Mouse (Mus musculus) left cerebral cortex, adult 11 months (tissue): ENCODE measurements at regions not wholly inside any gene's neighbourhood (a gene's known extent, or its start where the extent isn't known, plus 50 kb on each side); places are given as distances from the start of the nearest gene placed in this dataset.
A peak's percentile ranks its signal among the peaks of the same experiment; 100 is the strongest.

ENCODE experiments used
- DNase-seq: peaks from one replicate; pipeline ENCODE4 v3.0.0; 2022; ENCODE audit warnings: low spot score

DNA sequence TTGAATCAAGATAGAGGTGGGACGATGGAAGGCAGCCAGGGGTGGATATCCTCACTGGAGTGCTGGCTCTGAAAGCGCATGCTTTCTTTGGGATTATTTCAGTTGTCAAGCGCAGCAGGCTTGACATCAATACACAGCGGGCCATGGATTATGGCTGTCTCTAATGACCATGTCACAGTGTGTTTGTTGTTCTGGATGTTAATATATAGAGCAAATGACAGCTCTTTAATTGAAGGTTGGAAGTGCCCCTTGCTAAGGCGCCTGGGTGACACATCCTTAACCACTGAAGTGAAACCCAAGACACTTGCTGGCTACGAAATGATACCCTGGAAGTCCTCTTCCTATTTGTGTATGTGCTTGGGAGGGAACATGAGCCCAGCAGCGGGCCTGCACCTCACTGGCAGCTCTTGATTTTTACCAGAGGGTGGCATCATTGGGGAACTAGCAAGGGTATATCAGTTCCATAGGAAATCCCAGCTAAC, 200.5 kb upstream of the Rasgrp1 start:
- no peak for DNase-seq

- DNase-seq = no peak
Measured at GRCm38 (mm10) chr2:117548273-117548672, 205.5 kb upstream of the Rasgrp1 start.

DNA sequence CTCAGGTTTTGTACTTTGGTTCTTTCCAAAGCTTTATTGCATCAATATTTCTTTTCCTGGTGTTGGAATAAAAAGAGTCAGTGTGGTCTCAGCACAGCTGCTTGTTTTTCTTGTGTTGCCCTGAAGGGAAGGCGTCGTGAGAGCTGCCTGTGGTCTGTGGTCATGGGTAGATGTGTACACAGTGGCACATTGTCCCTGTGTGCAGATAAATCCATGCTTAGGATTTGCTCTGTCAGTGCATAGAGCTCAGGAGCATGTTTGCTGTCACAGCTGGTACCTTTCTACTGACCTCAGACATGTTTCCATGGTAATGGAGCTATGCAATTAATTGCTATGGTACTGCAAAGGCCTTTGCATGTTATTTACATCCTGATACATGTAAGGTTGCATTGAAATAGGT, 213.5 kb upstream of the Rasgrp1 start:
- no peak for DNase-seq

DNA sequence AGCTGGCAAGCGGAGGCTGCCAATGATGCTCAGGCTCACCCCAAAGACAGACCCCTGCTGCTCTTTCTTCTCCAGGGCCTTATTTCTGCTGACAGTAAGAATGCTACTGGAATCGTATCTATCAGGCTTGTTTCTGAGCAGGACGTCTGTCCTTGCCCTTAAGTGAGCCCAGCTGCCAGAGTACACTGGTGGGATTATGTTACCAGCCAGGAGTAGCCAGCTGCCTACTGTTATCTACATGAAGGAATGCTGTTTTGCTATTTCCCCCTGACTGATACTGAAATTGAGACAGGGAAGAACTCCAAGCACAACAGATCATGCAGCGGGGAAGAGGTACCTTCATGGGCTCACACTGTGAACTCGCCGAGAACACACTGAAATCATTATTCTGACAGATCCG, 228.2 kb upstream of the Rasgrp1 start:
- no peak for DNase-seq

DNA sequence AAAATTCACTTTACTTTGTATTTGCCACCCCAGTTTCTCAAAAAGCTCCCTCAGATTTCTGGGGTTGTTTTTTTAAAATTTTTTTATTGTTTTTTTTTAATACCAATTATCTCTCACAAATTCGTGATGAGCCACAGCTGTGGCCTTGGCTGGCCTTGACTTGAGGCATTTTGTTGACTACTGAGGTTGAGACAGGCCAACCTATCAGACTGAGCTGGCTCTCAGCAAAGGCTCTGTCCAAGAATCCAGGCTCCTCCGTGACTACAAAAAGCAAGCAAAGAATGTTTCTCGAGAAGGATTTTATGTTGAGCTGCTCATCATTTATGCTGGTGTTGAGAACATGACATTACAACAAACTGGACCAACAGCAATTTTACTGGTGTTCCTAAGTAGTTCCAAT, 244.6 kb upstream of the Rasgrp1 start:
- no peak for DNase-seq

- DNase-seq = no peak
Measured at GRCm38 (mm10) chr2:117595028-117595427, 252.2 kb upstream of the Rasgrp1 start.

GRCm38 (mm10) chr2:117597573-117597972, 254.8 kb upstream of the Rasgrp1 start:
- DNase-seq = no peak

DNA sequence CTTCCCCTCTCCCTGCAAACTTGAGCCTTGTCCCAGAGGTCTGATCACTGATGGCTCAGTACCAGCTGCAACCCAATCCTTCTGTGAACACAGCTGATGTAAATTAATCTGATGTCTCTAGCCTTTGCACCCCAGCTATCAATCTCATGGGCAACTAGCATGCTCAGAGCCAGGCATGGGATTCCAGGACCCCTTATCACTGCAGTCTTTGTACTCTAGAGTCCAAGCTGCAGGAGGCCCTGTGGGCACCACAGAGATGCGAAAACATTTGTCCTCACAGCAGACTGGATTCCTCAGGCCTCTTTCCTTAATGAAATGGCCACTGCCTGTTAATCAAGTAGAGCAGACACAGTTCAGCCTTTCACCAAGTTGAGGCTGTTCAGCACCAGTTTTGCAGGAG, 272.0 kb upstream of the Rasgrp1 start:
- DNase-seq = no peak

DNA sequence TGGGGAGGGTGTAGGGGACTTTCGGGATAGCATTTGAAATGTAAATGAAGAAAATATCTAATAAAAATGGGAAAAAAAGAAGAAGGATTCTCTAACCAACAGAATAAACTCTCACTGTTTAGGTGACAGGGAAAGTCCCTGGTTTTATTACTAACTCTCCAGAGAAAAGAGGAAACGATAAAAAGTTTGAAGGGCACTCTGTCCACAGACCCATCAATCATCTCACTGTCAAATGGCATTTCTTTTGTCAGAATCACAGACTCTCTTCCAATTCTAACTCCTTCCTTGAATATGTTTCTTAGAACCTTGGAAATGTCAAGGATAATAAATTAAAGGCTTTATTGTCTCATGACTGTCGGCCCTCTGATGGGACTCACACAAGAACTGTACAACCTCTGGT, 275.3 kb upstream of the Rasgrp1 start:
- no peak for DNase-seq

- DNase-seq = no peak
Measured at GRCm38 (mm10) chr2:117623955-117624354, 281.2 kb upstream of the Rasgrp1 start.

GRCm38 (mm10) chr2:117634906-117635305, 292.1 kb upstream of the Rasgrp1 start:
- DNase-seq = no peak

GRCm38 (mm10) chr2:117637397-117637796, 294.6 kb upstream of the Rasgrp1 start:
- no peak for DNase-seq

GRCm38 (mm10) chr2:117652101-117652500, 309.3 kb upstream of the Rasgrp1 start:
- no peak for DNase-seq

DNA sequence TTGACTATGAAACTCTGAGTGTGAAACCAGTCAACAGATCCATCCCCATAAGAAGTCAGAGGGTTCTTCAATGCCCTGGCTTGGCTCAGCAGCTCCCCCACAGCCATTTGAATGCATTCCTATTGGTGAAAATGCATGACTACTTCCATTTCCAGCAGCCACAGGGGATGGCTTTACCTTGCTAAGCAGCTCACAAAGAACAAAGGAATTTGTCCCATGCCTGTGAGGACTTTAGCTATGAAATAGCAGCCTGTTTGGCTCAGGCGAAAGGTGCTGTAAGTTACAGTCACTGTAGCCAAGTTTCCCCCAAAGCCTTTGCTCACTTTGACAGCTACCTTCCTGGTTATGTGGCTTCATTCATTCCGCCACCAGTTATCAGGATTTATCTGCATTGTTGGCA, 309.8 kb upstream of the Rasgrp1 start:
- DNase-seq = no peak

GRCm38 (mm10) chr2:117656546-117657175, 313.9 kb upstream of the Rasgrp1 start:
- no peak for DNase-seq

- no peak for DNase-seq
Measured at GRCm38 (mm10) chr2:117660217-117660924, 317.6 kb upstream of the Rasgrp1 start.

DNA sequence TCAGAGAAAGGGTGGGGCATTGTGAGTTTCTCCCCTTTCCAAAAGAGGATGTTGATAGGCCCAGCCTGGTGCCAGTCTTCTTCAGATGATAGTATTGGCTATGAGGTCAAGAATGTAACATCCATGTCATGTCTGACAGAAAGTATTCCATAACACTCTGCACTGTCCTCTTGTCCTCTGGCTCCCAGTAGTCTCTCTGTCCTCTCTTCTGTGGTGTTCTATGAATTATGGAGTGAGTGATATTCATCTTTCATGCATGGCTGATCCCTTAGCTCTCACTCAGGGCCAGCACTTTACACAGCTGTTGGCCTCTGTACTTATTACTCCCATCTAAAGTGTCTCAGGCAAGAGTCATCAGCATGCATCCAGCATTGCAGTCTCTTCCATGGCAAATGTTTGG, 319.9 kb upstream of the Rasgrp1 start:
- DNase-seq = no peak

GRCm38 (mm10) chr2:117666528-117666927, 323.7 kb upstream of the Rasgrp1 start:
- no peak for DNase-seq

DNA sequence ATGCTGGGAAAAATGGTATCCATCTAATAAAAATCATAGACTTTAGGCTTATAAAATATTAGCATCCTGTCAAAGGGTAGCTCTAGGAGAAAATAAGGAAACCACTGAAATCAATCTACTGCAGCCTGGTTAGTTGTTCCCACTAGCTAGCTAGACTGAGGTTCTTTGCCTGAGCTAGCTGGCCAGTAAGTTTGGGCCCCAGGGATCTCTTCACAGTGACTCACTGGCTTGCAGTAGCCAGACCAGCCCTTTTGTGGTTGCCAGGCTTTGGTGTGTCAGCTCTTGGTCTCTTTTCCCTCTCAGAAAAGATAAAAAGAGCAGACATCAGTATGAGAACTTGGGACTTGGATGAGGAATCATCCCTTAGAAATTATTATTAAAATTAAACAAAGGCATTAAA, 325.3 kb upstream of the Rasgrp1 start:
- no peak for DNase-seq

- no peak for DNase-seq
Measured at GRCm38 (mm10) chr2:117674877-117675276, 332.1 kb upstream of the Rasgrp1 start.

DNA sequence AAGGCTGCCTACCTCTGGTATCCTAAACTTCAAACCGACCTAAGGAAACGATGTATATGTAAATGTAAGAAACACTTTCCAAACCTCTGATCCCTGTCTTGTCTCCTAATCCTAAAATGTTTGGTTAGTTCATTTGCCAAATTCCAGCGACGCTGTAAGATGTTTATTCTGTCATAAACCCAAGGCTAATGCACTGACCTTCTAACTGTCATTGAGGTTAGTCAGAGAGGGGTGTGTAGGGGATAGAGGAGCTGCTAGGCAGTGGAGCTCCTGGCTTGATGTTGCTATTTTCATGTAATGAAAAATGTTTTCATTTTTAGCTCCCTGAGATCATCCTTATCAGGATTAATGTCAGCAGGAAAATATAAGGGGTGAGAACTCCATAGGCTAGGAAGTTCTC, 335.8 kb upstream of the Rasgrp1 start:
- DNase-seq = no peak

DNA sequence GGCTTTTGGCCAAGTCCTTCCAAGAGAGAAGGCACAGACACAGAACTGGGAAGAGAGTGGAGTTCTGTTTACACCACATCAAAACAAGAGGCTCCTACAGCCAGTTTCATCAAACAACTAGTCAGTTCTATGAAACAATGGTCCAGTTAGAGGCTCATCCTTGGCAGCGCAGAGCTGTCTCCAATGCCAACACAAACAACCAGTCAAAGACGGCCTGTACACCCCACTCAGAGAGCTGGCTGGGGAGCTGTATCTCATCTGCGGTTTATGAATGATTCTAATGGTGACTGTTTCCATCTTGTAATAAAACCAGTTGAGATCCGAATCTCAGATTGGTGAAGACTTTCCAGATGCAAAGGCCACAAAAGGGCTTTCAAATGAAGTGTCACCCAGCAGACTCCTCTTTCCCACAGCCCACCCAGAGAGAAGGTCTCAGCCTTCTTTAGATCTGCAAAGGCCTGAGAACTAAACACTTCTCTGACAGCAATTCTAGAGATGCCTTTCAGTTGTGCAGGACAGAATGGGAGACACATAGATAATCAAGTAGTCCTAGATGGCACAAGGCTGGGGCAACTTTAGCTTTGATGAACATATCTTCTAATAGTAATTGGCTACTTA, 343.1 kb upstream of the Rasgrp1 start:
- peak; percentile 16 for DNase-seq

GRCm38 (mm10) chr2:117693537-117693936, 350.7 kb upstream of the Rasgrp1 start:
- no peak for DNase-seq
